Mouse (Mus musculus): ENCODE measurements at regions not wholly inside any gene's neighbourhood (a gene's known extent, or its start where the extent isn't known, plus 50 kb on each side); places are given as distances from the start of the nearest gene placed in this dataset.

DNA sequence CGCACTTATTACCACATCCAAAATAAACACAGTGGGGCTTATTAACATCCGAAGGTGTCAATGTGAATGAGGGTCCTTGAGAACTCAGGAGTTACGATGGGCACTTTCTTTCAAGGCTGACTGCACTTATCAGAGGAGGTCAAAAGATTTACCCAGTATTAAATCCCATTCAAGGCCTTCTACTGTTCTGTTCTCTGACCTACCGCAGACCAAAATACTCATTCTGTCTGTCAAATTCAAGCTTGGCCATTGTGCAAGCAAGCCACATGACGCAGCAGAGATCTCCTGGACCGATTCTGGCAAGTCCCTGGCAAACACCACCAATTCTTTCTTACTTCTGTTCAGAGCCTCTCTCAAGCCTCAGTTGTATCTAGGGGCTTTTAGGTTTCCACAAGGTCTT, 80.8 kb upstream of the Maf start:
- Histone ChIP-seq H3K9me3 (ENCODE audit: control insufficient read depth, low read length) (no peaks in the 10 kb centered on the region), H3K4me3 (ENCODE audit: low read depth, low read length) (no peak overlapping the region), H3K9ac (replicated peaks; ENCODE audit: low read depth, low read length) (no peak overlapping the region), H3K36me3 (ENCODE audit: control insufficient read depth, insufficient read depth, low read length) (no peaks in the 10 kb centered on the region), H3K27ac (ENCODE audit: low read depth, low read length) (no peak overlapping the region), H3K4me1 (ENCODE audit: control insufficient read depth, insufficient read depth, low read length) (no peaks in the 10 kb centered on the region), H3K27me3 (ENCODE audit: control insufficient read depth, insufficient read depth, low read length) (no peaks in the 10 kb centered on the region), H3K4me2 (ENCODE audit: low read depth, low read length) (no peak overlapping the region)
- 67% methylated on average over 6 of the region's 6 CpGs for WGBS
- no peak for ATAC-seq (ENCODE audit: low read depth)

GRCm38 (mm10) chr8:115786185-115786584, 78.6 kb upstream of the Maf start:
- no peaks in the 10 kb centered on the region for H3K4me1 ChIP-seq (ENCODE audit: control insufficient read depth, insufficient read depth, low read length)
- no peaks in the 10 kb centered on the region for H3K27me3 ChIP-seq (ENCODE audit: control insufficient read depth, insufficient read depth, low read length)
- H3K4me2 ChIP-seq (ENCODE audit: low read depth, low read length): no peak overlapping the region
- no peak overlapping the region for H3K9ac ChIP-seq (replicated peaks; ENCODE audit: low read depth, low read length)
- WGBS: 94% methylated on average over 4 of the region's 4 CpGs
- no peaks in the 10 kb centered on the region for H3K9me3 ChIP-seq (ENCODE audit: control insufficient read depth, low read length)
- no peak overlapping the region for H3K27ac ChIP-seq (ENCODE audit: low read depth, low read length)
- ATAC-seq (ENCODE audit: low read depth): no peak
- H3K4me3 ChIP-seq (ENCODE audit: low read depth, low read length): no peak overlapping the region
- no peaks in the 10 kb centered on the region for H3K36me3 ChIP-seq (ENCODE audit: control insufficient read depth, insufficient read depth, low read length)

DNA sequence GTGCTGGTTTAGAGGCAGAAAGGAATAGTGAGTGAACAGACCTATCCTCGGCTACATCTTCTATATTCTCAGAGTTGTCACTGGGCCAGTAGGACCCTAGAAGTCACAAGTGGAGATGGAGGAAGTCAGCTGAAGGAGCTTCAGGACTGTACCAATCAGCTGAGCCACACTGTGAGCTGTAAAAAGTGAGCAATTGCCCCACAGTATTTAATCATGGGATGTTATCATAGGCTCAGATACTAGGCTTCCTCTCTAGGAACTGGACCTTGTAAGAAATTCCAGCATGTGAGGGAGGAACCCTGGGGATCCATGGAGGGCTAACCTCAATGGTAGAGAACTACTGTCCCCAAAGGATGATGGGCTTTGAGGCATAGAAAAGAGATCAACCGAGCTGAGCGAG, 78.2 kb upstream of the Maf start:
- H3K27ac ChIP-seq (ENCODE audit: low read depth, low read length): no peak overlapping the region
- ATAC-seq (ENCODE audit: low read depth): no peak
- WGBS: 95% methylated on average over 3 of the region's 3 CpGs
- no peak overlapping the region for H3K4me2 ChIP-seq (ENCODE audit: low read depth, low read length)
- no peaks in the 10 kb centered on the region for H3K4me1 ChIP-seq (ENCODE audit: control insufficient read depth, insufficient read depth, low read length)
- no peak overlapping the region for H3K4me3 ChIP-seq (ENCODE audit: low read depth, low read length)
- H3K9ac ChIP-seq (replicated peaks; ENCODE audit: low read depth, low read length): no peak overlapping the region
- H3K9me3 ChIP-seq (ENCODE audit: control insufficient read depth, low read length): no peaks in the 10 kb centered on the region
- H3K27me3 ChIP-seq (ENCODE audit: control insufficient read depth, insufficient read depth, low read length): no peaks in the 10 kb centered on the region
- H3K36me3 ChIP-seq (ENCODE audit: control insufficient read depth, insufficient read depth, low read length): no peaks in the 10 kb centered on the region

DNA sequence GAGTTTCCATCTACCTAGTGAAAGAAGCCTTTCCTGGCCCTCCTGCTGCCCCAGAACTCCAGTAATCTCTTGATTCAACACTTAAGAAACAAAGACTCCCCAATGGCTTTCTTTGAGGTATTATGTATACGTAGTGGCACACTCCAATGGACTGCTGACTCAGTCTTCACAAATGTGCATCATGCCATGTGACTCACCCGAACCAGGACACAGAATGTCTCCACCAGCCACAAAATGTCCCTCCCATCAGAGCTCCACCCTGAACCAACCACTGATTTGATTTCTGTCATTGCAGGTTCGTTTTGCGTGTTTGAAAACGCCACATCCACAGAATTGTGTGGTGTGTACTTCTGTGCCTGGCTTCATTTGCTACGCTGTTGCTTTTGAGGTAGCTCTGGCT, 75.8 kb upstream of the Maf start:
- no peak overlapping the region for H3K4me3 ChIP-seq (ENCODE audit: low read depth, low read length)
- no peaks in the 10 kb centered on the region for H3K9me3 ChIP-seq (ENCODE audit: control insufficient read depth, low read length)
- no peaks in the 10 kb centered on the region for H3K27me3 ChIP-seq (ENCODE audit: control insufficient read depth, insufficient read depth, low read length)
- WGBS: 94% methylated on average over 6 of the region's 6 CpGs
- no peak overlapping the region for H3K9ac ChIP-seq (replicated peaks; ENCODE audit: low read depth, low read length)
- no peak for ATAC-seq (ENCODE audit: low read depth)
- H3K36me3 ChIP-seq (ENCODE audit: control insufficient read depth, insufficient read depth, low read length): no peaks in the 10 kb centered on the region
- H3K27ac ChIP-seq (ENCODE audit: low read depth, low read length): no peak overlapping the region
- H3K4me1 ChIP-seq (ENCODE audit: control insufficient read depth, insufficient read depth, low read length): no peaks in the 10 kb centered on the region
- no peak overlapping the region for H3K4me2 ChIP-seq (ENCODE audit: low read depth, low read length)

DNA sequence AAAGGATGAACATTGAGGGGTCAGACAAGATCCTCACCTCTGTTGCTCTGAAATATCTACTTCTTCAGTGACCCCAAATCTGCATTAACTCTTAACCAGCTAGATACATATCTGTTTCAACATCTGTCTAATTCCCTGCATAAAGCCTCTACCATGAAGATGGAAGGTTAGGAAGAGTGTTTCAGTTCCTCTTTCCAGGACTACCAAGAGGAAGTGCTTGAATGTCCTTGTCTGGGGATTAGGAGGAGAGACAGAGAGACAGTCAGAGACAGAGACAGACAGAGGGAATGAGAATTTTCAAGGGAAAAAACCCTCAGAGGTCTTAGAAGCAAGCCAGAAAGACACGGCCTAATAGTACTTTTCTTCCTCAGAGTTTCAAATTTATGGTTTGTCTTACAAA, 70.8 kb upstream of the Maf start:
- 78% methylated on average over 1 of the region's 1 CpGs for WGBS
- Histone ChIP-seq H3K36me3 (ENCODE audit: control insufficient read depth, insufficient read depth, low read length) (no peaks in the 10 kb centered on the region), H3K4me1 (ENCODE audit: control insufficient read depth, insufficient read depth, low read length) (no peaks in the 10 kb centered on the region), H3K9me3 (ENCODE audit: control insufficient read depth, low read length) (no peaks in the 10 kb centered on the region), H3K4me3 (ENCODE audit: low read depth, low read length) (no peak overlapping the region), H3K27me3 (ENCODE audit: control insufficient read depth, insufficient read depth, low read length) (no peaks in the 10 kb centered on the region), H3K27ac (ENCODE audit: low read depth, low read length) (no peak overlapping the region), H3K4me2 (ENCODE audit: low read depth, low read length) (no peak overlapping the region), H3K9ac (replicated peaks; ENCODE audit: low read depth, low read length) (no peak overlapping the region)
- no peak for ATAC-seq (ENCODE audit: low read depth)

- Histone ChIP-seq H3K27me3 (ENCODE audit: control insufficient read depth, insufficient read depth, low read length) (no peaks in the 10 kb centered on the region), H3K36me3 (ENCODE audit: control insufficient read depth, insufficient read depth, low read length) (no peaks in the 10 kb centered on the region), H3K9me3 (ENCODE audit: control insufficient read depth, low read length) (no peaks in the 10 kb centered on the region), H3K4me3 (ENCODE audit: low read depth, low read length) (no peak overlapping the region), H3K9ac (replicated peaks; ENCODE audit: low read depth, low read length) (no peak overlapping the region), H3K27ac (ENCODE audit: low read depth, low read length) (no peak overlapping the region), H3K4me1 (ENCODE audit: control insufficient read depth, insufficient read depth, low read length) (peaks cover 3% of the 10 kb centered on the region; the same call in 1 of the 2 replicates), H3K4me2 (ENCODE audit: low read depth, low read length) (no peak overlapping the region)
- no peak for ATAC-seq (ENCODE audit: low read depth)
- 86% methylated on average over 7 of the region's 7 CpGs for WGBS
Observed at GRCm38 (mm10) chr8:115771060-115771459, 63.5 kb upstream of the Maf start.

GRCm38 (mm10) chr8:115768631-115769030, 61.0 kb upstream of the Maf start:
- Histone ChIP-seq H3K4me2 (ENCODE audit: low read depth, low read length) (no peak overlapping the region), H3K27ac (ENCODE audit: low read depth, low read length) (no peak overlapping the region), H3K27me3 (ENCODE audit: control insufficient read depth, insufficient read depth, low read length) (no peaks in the 10 kb centered on the region), H3K4me1 (ENCODE audit: control insufficient read depth, insufficient read depth, low read length) (peaks cover 3% of the 10 kb centered on the region; the same call in 1 of the 2 replicates), H3K36me3 (ENCODE audit: control insufficient read depth, insufficient read depth, low read length) (no peaks in the 10 kb centered on the region), H3K4me3 (ENCODE audit: low read depth, low read length) (no peak overlapping the region), H3K9ac (replicated peaks; ENCODE audit: low read depth, low read length) (no peak overlapping the region), H3K9me3 (ENCODE audit: control insufficient read depth, low read length) (no peaks in the 10 kb centered on the region)
- no peak for ATAC-seq (ENCODE audit: low read depth)
- WGBS: 93% methylated on average over 4 of the region's 4 CpGs

DNA sequence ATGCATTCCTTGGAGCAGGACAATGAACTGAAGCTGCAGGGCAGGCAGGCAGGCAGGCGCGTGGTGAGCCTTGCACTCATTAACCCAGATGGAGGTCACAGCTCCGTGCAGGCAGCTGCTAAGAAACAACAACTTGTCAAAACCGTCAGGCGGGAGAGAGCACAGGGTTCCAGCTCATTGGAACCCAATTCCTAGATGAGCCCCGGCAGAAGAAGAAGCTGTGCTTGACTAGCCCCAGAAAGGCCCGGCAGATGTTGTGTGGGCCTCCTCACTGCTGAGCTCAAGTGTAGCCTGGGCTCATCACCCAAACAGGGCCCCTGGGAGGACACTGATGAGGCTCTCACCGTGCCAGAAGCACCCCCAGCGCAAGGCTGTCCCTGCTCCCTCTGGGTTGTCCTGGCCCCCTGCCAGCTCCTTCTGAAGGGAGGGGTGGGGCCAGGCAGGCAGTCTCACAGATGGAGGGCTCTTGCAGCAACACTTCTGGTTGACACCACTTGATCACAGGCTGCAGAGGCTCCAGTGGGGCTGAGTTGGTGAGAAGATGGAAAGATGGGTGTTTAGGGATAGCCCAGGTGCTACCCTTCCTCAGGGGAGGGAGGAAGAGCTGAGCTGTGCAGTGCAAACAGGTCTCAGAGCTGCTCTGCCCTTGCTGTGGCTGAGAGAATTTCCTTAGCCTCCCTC, 58.8 kb upstream of the Maf start:
- Histone ChIP-seq H3K27me3 (ENCODE audit: control insufficient read depth, insufficient read depth, low read length) (no peaks in the 10 kb centered on the region), H3K9ac (replicated peaks; ENCODE audit: low read depth, low read length) (no peak overlapping the region), H3K27ac (ENCODE audit: low read depth, low read length) (no peak overlapping the region), H3K9me3 (ENCODE audit: control insufficient read depth, low read length) (no peaks in the 10 kb centered on the region), H3K4me3 (ENCODE audit: low read depth, low read length) (no peak overlapping the region), H3K36me3 (ENCODE audit: control insufficient read depth, insufficient read depth, low read length) (no peaks in the 10 kb centered on the region), H3K4me1 (ENCODE audit: control insufficient read depth, insufficient read depth, low read length) (peaks cover 3% of the 10 kb centered on the region; the same call in 1 of the 2 replicates), H3K4me2 (ENCODE audit: low read depth, low read length) (no peak overlapping the region)
- ATAC-seq (ENCODE audit: low read depth): peak; percentile 61; the same call in 1 of the 2 replicates
- 12% methylated on average over 9 of the region's 9 CpGs for WGBS

- no peak for ATAC-seq (ENCODE audit: low read depth)
- H3K36me3 ChIP-seq (ENCODE audit: control insufficient read depth, insufficient read depth, low read length): no peaks in the 10 kb centered on the region
- WGBS: 65% methylated on average over 4 of the region's 4 CpGs
- H3K4me2 ChIP-seq (ENCODE audit: low read depth, low read length): no peak overlapping the region
- H3K4me3 ChIP-seq (ENCODE audit: low read depth, low read length): no peak overlapping the region
- no peaks in the 10 kb centered on the region for H3K27me3 ChIP-seq (ENCODE audit: control insufficient read depth, insufficient read depth, low read length)
- H3K27ac ChIP-seq (ENCODE audit: low read depth, low read length): no peak overlapping the region
- H3K9me3 ChIP-seq (ENCODE audit: control insufficient read depth, low read length): no peaks in the 10 kb centered on the region
- H3K9ac ChIP-seq (replicated peaks; ENCODE audit: low read depth, low read length): no peak overlapping the region
- peaks cover 3% of the 10 kb centered on the region; the same call in 1 of the 2 replicates for H3K4me1 ChIP-seq (ENCODE audit: control insufficient read depth, insufficient read depth, low read length)
Observed at GRCm38 (mm10) chr8:115764551-115764950, 57.0 kb upstream of the Maf start.
